Mouse (Mus musculus): ENCODE measurements around the gene Elane. TPM values are rescaled to one million over a fixed set of nuclear protein-coding genes. Genes with fewer than 3 reads are reported as not detected.

Elane gene
- not detected for total RNA-seq (2022)

- no peak for DNase-seq
Observed at GRCm38 (mm10) chr10:79886054-79886453, at the start of gene Elane. Gene Elane, plus strand, starts transcription at chr10:79886247.

- DNase-seq: no peak
Observed at GRCm38 (mm10) chr10:79836918-79837317, 49.1 kb upstream of the Elane start.

GRCm38 (mm10) chr10:79838151-79838550 lies 47.9 kb upstream of the Elane start:
- no peak for DNase-seq

GRCm38 (mm10) chr10:79840091-79840490 lies 46.0 kb upstream of the Elane start:
- no peak for DNase-seq

- DNase-seq: no peak
Observed at GRCm38 (mm10) chr10:79840644-79841551, 45.1 kb upstream of the Elane start.

- no peak for DNase-seq
Observed at GRCm38 (mm10) chr10:79842322-79842721, 43.7 kb upstream of the Elane start.

GRCm38 (mm10) chr10:79843476-79843875 lies 42.6 kb upstream of the Elane start:
- no peak for DNase-seq

- no peak for DNase-seq
Observed at GRCm38 (mm10) chr10:79846553-79846952, 39.5 kb upstream of the Elane start.

- DNase-seq: no peak
Observed at GRCm38 (mm10) chr10:79849941-79850628, 36.0 kb upstream of the Elane start.

- no peak for DNase-seq
Observed at GRCm38 (mm10) chr10:79851653-79852052, 34.4 kb upstream of the Elane start.

- DNase-seq: peak; percentile 37
Observed at GRCm38 (mm10) chr10:79852107-79852789, 33.8 kb upstream of the Elane start.

GRCm38 (mm10) chr10:79852827-79853226 lies 33.2 kb upstream of the Elane start:
- DNase-seq: no peak

GRCm38 (mm10) chr10:79853392-79853791 lies 32.7 kb upstream of the Elane start:
- DNase-seq: peak; percentile 92

- DNase-seq: peak; percentile 99
Observed at GRCm38 (mm10) chr10:79853860-79854795, 31.9 kb upstream of the Elane start, which contains the start of gene Ptbp1. Gene Ptbp1, plus strand, starts transcription at chr10:79854427.

GRCm38 (mm10) chr10:79854801-79855541 lies 31.1 kb upstream of the Elane start:
- peak; percentile 70 for DNase-seq

- peak; percentile 63 for DNase-seq
Observed at GRCm38 (mm10) chr10:79855558-79856184, 30.4 kb upstream of the Elane start.

GRCm38 (mm10) chr10:79856280-79856679 lies 29.8 kb upstream of the Elane start:
- no peak for DNase-seq

GRCm38 (mm10) chr10:79856704-79857451 lies 29.2 kb upstream of the Elane start:
- no peak for DNase-seq

- DNase-seq: peak; percentile 66
Observed at GRCm38 (mm10) chr10:79857452-79857811, 28.6 kb upstream of the Elane start.

- no peak for DNase-seq
Observed at GRCm38 (mm10) chr10:79857894-79858293, 28.2 kb upstream of the Elane start.
